10 mouse cellular contexts compared by ENCODE assay signal in the genomic region with DNA sequence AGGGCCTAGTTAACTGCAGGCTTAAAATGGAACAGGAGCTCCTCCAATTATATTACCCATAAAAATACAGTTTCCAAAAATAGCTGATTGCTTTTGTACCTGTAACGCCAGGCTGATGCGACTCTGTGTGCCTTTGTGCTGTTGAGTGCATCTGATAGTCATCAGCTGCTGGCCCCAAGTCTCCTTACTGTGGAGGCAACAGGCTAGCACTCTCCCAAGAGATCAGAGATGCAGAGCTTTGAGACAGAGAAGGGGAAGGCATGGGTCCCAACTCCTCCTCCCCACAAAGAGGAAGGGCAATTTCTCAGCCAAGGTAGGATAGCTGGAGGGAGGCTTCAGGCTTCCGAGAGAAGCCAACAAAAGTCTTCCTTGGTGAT.
A peak's percentile ranks its signal among the peaks of the same experiment; 100 is the strongest.
DNase-seq lines count a peak whose midpoint lies in the region; ATAC-seq and TF ChIP-seq lines count a peak whose summit lies in the region.
"Had no signal": no experiment of that assay in that cellular context is flagged by ENCODE, and none has a peak within 500 bp of the region (broad histone marks: within the 10 kb centered on the region; RNA-seq: fewer than 3 reads in every experiment).

No protein-coding gene starts in this region.

- peak overlapping the region; percentile 28 for H3K4me3 ChIP-seq in gastrocnemius, adult 2 months
- no peak overlapping the region for H3K4me3 ChIP-seq in midbrain, embryonic 11.5 days (ENCODE audit: low read depth, low read length)
- H3K4me3 ChIP-seq in midbrain, embryonic 13.5 days (replicated peaks), result no peak overlapping the region
- H3K4me3 ChIP-seq in hindbrain, embryonic 16.5 days (ENCODE audit: low read length), result no peak overlapping the region
- no peak overlapping the region for H3K4me3 ChIP-seq in stomach, embryonic 15.5 days (replicated peaks)
- H3K4me3 ChIP-seq: erythroblast, embryonic 14.5 days had no signal

- no peaks in the 10 kb centered on the region for H3K4me1 ChIP-seq in midbrain, embryonic 11.5 days (ENCODE audit: control insufficient read depth, insufficient read depth, low read length)
- no peaks in the 10 kb centered on the region for H3K4me1 ChIP-seq in midbrain, embryonic 13.5 days (replicated peaks)
- H3K4me1 ChIP-seq in hindbrain, embryonic 16.5 days (ENCODE audit: control insufficient read depth, insufficient read depth, low read depth, low read length), result peaks cover 6% of the 10 kb centered on the region; the same call in 1 of the 2 replicates
- H3K4me1 ChIP-seq in stomach, embryonic 15.5 days, result peaks cover 15% of the 10 kb centered on the region; the same call in 1 of the 2 replicates

- WGBS in midbrain, embryonic 11.5 days, result 83% methylated on average over 3 of the region's 3 CpGs
- 77% methylated on average over 3 of the region's 3 CpGs for WGBS in midbrain, embryonic 13.5 days
- 67% methylated on average over 3 of the region's 3 CpGs for WGBS in hindbrain, embryonic 16.5 days
- 45% methylated on average over 3 of the region's 3 CpGs for WGBS in stomach, embryonic 15.5 days

- no peaks in the 10 kb centered on the region for H3K36me3 ChIP-seq in midbrain, embryonic 11.5 days (ENCODE audit: control insufficient read depth, insufficient read depth, low read length)
- H3K36me3 ChIP-seq in midbrain, embryonic 13.5 days, result no peaks in the 10 kb centered on the region
- no peaks in the 10 kb centered on the region for H3K36me3 ChIP-seq in hindbrain, embryonic 16.5 days (ENCODE audit: control insufficient read depth, insufficient read depth, low read length)
- H3K36me3 ChIP-seq in stomach, embryonic 15.5 days, result no peaks in the 10 kb centered on the region

- no peak overlapping the region for H3K9ac ChIP-seq in midbrain, embryonic 11.5 days (ENCODE audit: low read length)
- no peak overlapping the region for H3K9ac ChIP-seq in midbrain, embryonic 13.5 days (replicated peaks)
- H3K9ac ChIP-seq in hindbrain, embryonic 16.5 days (ENCODE audit: low read depth, low read length), result no peak overlapping the region
- no peak overlapping the region for H3K9ac ChIP-seq in stomach, embryonic 15.5 days

- no peaks in the 10 kb centered on the region for H3K9me3 ChIP-seq in midbrain, embryonic 11.5 days (ENCODE audit: control insufficient read depth, low read length)
- H3K9me3 ChIP-seq in midbrain, embryonic 13.5 days, result no peaks in the 10 kb centered on the region
- no peaks in the 10 kb centered on the region for H3K9me3 ChIP-seq in hindbrain, embryonic 16.5 days (ENCODE audit: control insufficient read depth, low read length)
- H3K9me3 ChIP-seq in stomach, embryonic 15.5 days, result no peaks in the 10 kb centered on the region

- H3K27ac ChIP-seq in gastrocnemius, adult 2 months, result peak overlapping the region; percentile 76
- H3K27ac ChIP-seq in midbrain, embryonic 11.5 days (ENCODE audit: low read depth, low read length), result no peak overlapping the region
- H3K27ac ChIP-seq in midbrain, embryonic 13.5 days, result no peak overlapping the region
- H3K27ac ChIP-seq in hindbrain, embryonic 16.5 days (ENCODE audit: low read depth, low read length), result peak overlapping the region; percentile 24
- peak overlapping the region; percentile 75 for H3K27ac ChIP-seq in stomach, embryonic 15.5 days
- H3K27ac ChIP-seq: macrophage had no signal

- peak; percentile 57 for DNase-seq in gastrocnemius, adult 2 months
- no peak for DNase-seq in gastrocnemius, postnatal 10 days
- DNase-seq in midbrain, embryonic 11.5 days (ENCODE audit: low spot score, missing footprints), result peak; percentile 45
- no peak for DNase-seq in cerebellum, postnatal 36 days
- no peak for DNase-seq in c-Kit-positive CD71-positive TER-119-positive erythroid progenitor cells, embryonic 14.5 days (ENCODE audit: low spot score)

- intact Hi-C loops in gastrocnemius, adult 2 months (cut with DNase I), result no loop called here

- ATAC-seq in midbrain, embryonic 11.5 days (ENCODE audit: low FRiP score), result no peak
- ATAC-seq in midbrain, embryonic 13.5 days, result no peak
- peak; percentile 15; the same call in 1 of the 2 replicates for ATAC-seq in hindbrain, embryonic 16.5 days
- no peak for ATAC-seq in stomach, embryonic 15.5 days (ENCODE audit: insufficient read depth, low FRiP score, low read depth)

- no peak overlapping the region for H3K4me2 ChIP-seq in midbrain, embryonic 11.5 days
- H3K4me2 ChIP-seq in midbrain, embryonic 13.5 days (replicated peaks), result no peak overlapping the region
- H3K4me2 ChIP-seq in hindbrain, embryonic 16.5 days (ENCODE audit: low read length), result no peak overlapping the region
- no peak overlapping the region for H3K4me2 ChIP-seq in stomach, embryonic 15.5 days

- no peak for TF ChIP-seq CTCF in gastrocnemius, adult 2 months (IDR thresholded peaks at IDR 0.05)

- no peaks in the 10 kb centered on the region for H3K27me3 ChIP-seq in midbrain, embryonic 11.5 days (ENCODE audit: control insufficient read depth, insufficient read depth, low read length)
- H3K27me3 ChIP-seq in midbrain, embryonic 13.5 days, result no peaks in the 10 kb centered on the region
- H3K27me3 ChIP-seq in hindbrain, embryonic 16.5 days (replicated peaks; ENCODE audit: control insufficient read depth, insufficient read depth, low read length), result no peaks in the 10 kb centered on the region
- no peaks in the 10 kb centered on the region for H3K27me3 ChIP-seq in stomach, embryonic 15.5 days (replicated peaks)

Comparison
In these comparisons a context has a peak if more than half of its experiments do, and no peak if none do; other contexts are left out.
1. DNase-seq: peak in gastrocnemius, adult 2 months (single experiment) and midbrain, embryonic 11.5 days (single experiment); none in gastrocnemius, postnatal 10 days (single experiment), cerebellum, postnatal 36 days (0 of 2) and c-Kit-positive CD71-positive TER-119-positive erythroid progenitor cells, embryonic 14.5 days (single experiment).
2. H3K27ac ChIP-seq: peak in gastrocnemius, adult 2 months (single experiment), hindbrain, embryonic 16.5 days (single experiment) and stomach, embryonic 15.5 days (single experiment); none in midbrain, embryonic 11.5 days (single experiment) and midbrain, embryonic 13.5 days (single experiment).